Mouse (Mus musculus) embryonic facial prominence, embryonic 11.5 days (tissue): ENCODE data around the gene Glt28d2. TPM values are rescaled to one million over a fixed set of nuclear protein-coding genes. Genes with fewer than 3 reads are reported as not detected.
"Not testable (repeated sequence)": the region's sequence is repeated elsewhere in the genome, so short reads cannot be mapped to it uniquely, and the experiment has no call there.

Experiments used
- ATAC-seq: fragments of 200-750 bp; cut with Nextera tagmentation; replicated peaks from 2 replicates; pipeline ENCODE4 v1.8.0; 2017; ENCODE audit warnings: low read depth; ENCODE audit not compliant: insufficient number of reproducible peaks, low FRiP score, low TSS enrichment
- DNase-seq: peaks from one replicate; pipeline ENCODE4 v3.0.0-alpha.2; 2015; ENCODE audit warnings: low spot score
- H3K27ac ChIP-seq: fragments of 300-500 bp; sonication (generic); replicated peaks from 2 replicates; pipeline ENCODE4 v1.5.1; 2014; ENCODE audit warnings: mild to moderate bottlenecking, low read depth, low read length, control low read depth
- H3K27me3 ChIP-seq: fragments of 300-500 bp; sonication (generic); 2 replicates; pipeline ENCODE4 v1.6.1; 2014; ENCODE audit warnings: mild to moderate bottlenecking, low read length, moderate library complexity, mixed read lengths; ENCODE audit not compliant: control insufficient read depth, insufficient read depth
- H3K36me3 ChIP-seq: fragments of 300-500 bp; sonication (generic); replicated peaks from 2 replicates; pipeline ENCODE4 v1.6.1; 2014; ENCODE audit warnings: low read depth, mild to moderate bottlenecking, low read length, moderate library complexity, mixed read lengths; ENCODE audit not compliant: control insufficient read depth, insufficient read depth
- H3K4me1 ChIP-seq: fragments of 300-500 bp; sonication (generic); 2 replicates; pipeline ENCODE4 v1.6.1; 2014; ENCODE audit warnings: low read length, mixed read lengths; ENCODE audit not compliant: control insufficient read depth, insufficient read depth
- H3K4me2 ChIP-seq: fragments of 300-500 bp; sonication (generic); 2 replicates; pipeline ENCODE4 v1.6.1; 2014; ENCODE audit warnings: low read depth, mild to moderate bottlenecking, control low read depth, low read length, moderate library complexity
- H3K4me3 ChIP-seq: fragments of 300-500 bp; sonication (generic); 2 replicates; pipeline ENCODE4 v1.5.1; 2014; ENCODE audit warnings: low read depth, low read length, control low read depth
- H3K9ac ChIP-seq: fragments of 300-500 bp; sonication (generic); replicated peaks from 2 replicates; pipeline ENCODE4 v1.6.1; 2014; ENCODE audit warnings: mild to moderate bottlenecking, control low read depth, low read length
- H3K9me3 ChIP-seq: fragments of 300-500 bp; sonication (generic); replicated peaks from 2 replicates; pipeline ENCODE4 v1.6.1; 2016; ENCODE audit warnings: mild to moderate bottlenecking, low read length, inconsistent platforms, mixed read lengths; ENCODE audit not compliant: control insufficient read depth
- WGBS: fragments of 180-500 bp; shearing (Covaris S2); extraction: QIAGEN DNeasy Blood & Tissue Kit; methylation state at CpG from one replicate; pipeline ENCODE4 v1.1.7; 2014; 5-methylcytosine and 5-hydroxymethylcytosine counted together
- polyA plus RNA-seq: library from polyadenylated mRNA; unstranded; fragments of >200 nt; fragmentation: Nextera tagmentation; extraction: Ambion mirVana; gene quantifications from 2 replicates; pipeline ENCODE4 v1.2.1, GENCODE M21; 2014

The Glt28d2 gene
- polyA plus RNA-seq, 1 experiment from 2014 or later: 0.94 TPM

GRCm38 (mm10) chr3:85923954-85924945 is 36.9 kb upstream of the Glt28d2 start:
- H3K4me3 ChIP-seq: no peak overlapping the region
- H3K9ac ChIP-seq: no peak overlapping the region
- no peaks in the 10 kb centered on the region for H3K27me3 ChIP-seq
- ATAC-seq (no peak), DNase-seq (peak; percentile 89)
- H3K4me1 ChIP-seq: no peaks in the 10 kb centered on the region
- WGBS: 46% methylated on average over 18 of the region's 18 CpGs
- H3K9me3 ChIP-seq: no peaks in the 10 kb centered on the region
- H3K36me3 ChIP-seq: no peaks in the 10 kb centered on the region
- H3K27ac ChIP-seq: no peak overlapping the region
- H3K4me2 ChIP-seq: no peak overlapping the region

GRCm38 (mm10) chr3:85923343-85923742 is 36.0 kb upstream of the Glt28d2 start:
- 71% methylated on average over 8 of the region's 8 CpGs for WGBS
- H3K27ac ChIP-seq: no peak overlapping the region
- H3K4me2 ChIP-seq: no peak overlapping the region

GRCm38 (mm10) chr3:85922331-85922730 is 35.0 kb upstream of the Glt28d2 start:
- ATAC-seq: no peak
- no peak overlapping the region for H3K4me2 ChIP-seq
- no peak overlapping the region for H3K4me3 ChIP-seq
- no peaks in the 10 kb centered on the region for H3K9me3 ChIP-seq
- no peaks in the 10 kb centered on the region for H3K4me1 ChIP-seq
- no peak overlapping the region for H3K9ac ChIP-seq
- no peaks in the 10 kb centered on the region for H3K36me3 ChIP-seq
- 81% methylated on average over 3 of the region's 3 CpGs for WGBS
- H3K27ac ChIP-seq: no peak overlapping the region
- no peak for DNase-seq
- no peaks in the 10 kb centered on the region for H3K27me3 ChIP-seq

More at GRCm38 (mm10) chr3:85923343-85923742, 36.0 kb upstream of the Glt28d2 start:
- H3K9me3 ChIP-seq: no peaks in the 10 kb centered on the region
- DNase-seq (no peak), ATAC-seq (no peak)
- H3K36me3 ChIP-seq: no peaks in the 10 kb centered on the region
- H3K9ac ChIP-seq: no peak overlapping the region
- H3K4me1 ChIP-seq: no peaks in the 10 kb centered on the region
- H3K27me3 ChIP-seq: no peaks in the 10 kb centered on the region
- H3K4me3 ChIP-seq: no peak overlapping the region

- not testable (repeated sequence) for H3K4me2 ChIP-seq, H3K9me3 ChIP-seq, H3K4me3 ChIP-seq, H3K36me3 ChIP-seq, DNase-seq, H3K27ac ChIP-seq, ATAC-seq, H3K4me1 ChIP-seq, H3K9ac ChIP-seq, H3K27me3 ChIP-seq
- 91% methylated on average over 2 of the region's 2 CpGs for WGBS
Measured at GRCm38 (mm10) chr3:85920671-85921070, 33.4 kb upstream of the Glt28d2 start.

GRCm38 (mm10) chr3:85917600-85917999 is 30.3 kb upstream of the Glt28d2 start:
- Histone ChIP-seq H3K36me3 (no peaks in the 10 kb centered on the region), H3K4me1 (no peaks in the 10 kb centered on the region), H3K27ac (no peak overlapping the region), H3K9me3 (no peaks in the 10 kb centered on the region), H3K4me2 (no peak overlapping the region), H3K4me3 (no peak overlapping the region), H3K9ac (no peak overlapping the region), H3K27me3 (no peaks in the 10 kb centered on the region)
- DNase-seq (peak; percentile 51), ATAC-seq (no peak)
- WGBS: 13% methylated on average over 4 of the region's 4 CpGs

- DNase-seq: no peak
- no peak overlapping the region for H3K4me2 ChIP-seq
- no peaks in the 10 kb centered on the region for H3K36me3 ChIP-seq
- H3K9ac ChIP-seq: no peak overlapping the region
- H3K27ac ChIP-seq: no peak overlapping the region
- ATAC-seq: no peak
- no peaks in the 10 kb centered on the region for H3K9me3 ChIP-seq
- H3K4me3 ChIP-seq: no peak overlapping the region
- WGBS: 92% methylated on average over 6 of the region's 6 CpGs
- H3K27me3 ChIP-seq: no peaks in the 10 kb centered on the region
- H3K4me1 ChIP-seq: no peaks in the 10 kb centered on the region
Measured at GRCm38 (mm10) chr3:85914806-85915205, 27.5 kb upstream of the Glt28d2 start.

- H3K4me1 ChIP-seq: no peaks in the 10 kb centered on the region
- no peaks in the 10 kb centered on the region for H3K9me3 ChIP-seq
- no peaks in the 10 kb centered on the region for H3K36me3 ChIP-seq
- WGBS: 86% methylated on average over 7 of the region's 7 CpGs
- H3K4me3 ChIP-seq: no peak overlapping the region
- no peak for DNase-seq
- no peaks in the 10 kb centered on the region for H3K27me3 ChIP-seq
- no peak overlapping the region for H3K4me2 ChIP-seq
- ATAC-seq: no peak
- no peak overlapping the region for H3K27ac ChIP-seq
- H3K9ac ChIP-seq: no peak overlapping the region
Measured at GRCm38 (mm10) chr3:85907136-85907535, 19.8 kb upstream of the Glt28d2 start.

GRCm38 (mm10) chr3:85904371-85904770 is 17.1 kb upstream of the Glt28d2 start:
- no peaks in the 10 kb centered on the region for H3K9me3 ChIP-seq
- H3K27me3 ChIP-seq: no peaks in the 10 kb centered on the region
- no peak for ATAC-seq
- H3K27ac ChIP-seq: no peak overlapping the region
- no peaks in the 10 kb centered on the region for H3K36me3 ChIP-seq
- no peak overlapping the region for H3K4me2 ChIP-seq
- no peak overlapping the region for H3K4me3 ChIP-seq
- no peak overlapping the region for H3K9ac ChIP-seq
- H3K4me1 ChIP-seq: no peaks in the 10 kb centered on the region
- no peak for DNase-seq
